Mouse (Mus musculus) kidney, embryonic 14.5 days (tissue): ENCODE measurements around the gene Serpina1a. TPM values are rescaled to one million over a fixed set of nuclear protein-coding genes. Genes with fewer than 3 reads are reported as not detected.
"Not testable (repeated sequence)": the region's sequence is repeated elsewhere in the genome, so short reads cannot be mapped to it uniquely, and the experiment has no call there.

Source experiments
- ATAC-seq: fragments of 200-750 bp; cut with Nextera tagmentation; 2 replicates; pipeline ENCODE4 v1.8.0; 2017; ENCODE audit warnings: moderate number of reproducible peaks, mild to moderate bottlenecking, moderate TSS enrichment, moderate library complexity; ENCODE audit not compliant: low FRiP score, low TSS enrichment
- H3K27ac ChIP-seq: fragments of 300-500 bp; sonication (generic); 2 replicates; pipeline ENCODE4 v1.5.1; 2014; ENCODE audit warnings: low read depth, mild to moderate bottlenecking, low read length, moderate library complexity, mixed read lengths
- H3K27me3 ChIP-seq: fragments of 300-500 bp; sonication (generic); 2 replicates; pipeline ENCODE4 v1.6.1; 2014; ENCODE audit warnings: mild to moderate bottlenecking, low read length; ENCODE audit not compliant: control insufficient read depth, insufficient read depth
- H3K36me3 ChIP-seq: fragments of 300-500 bp; sonication (generic); 2 replicates; pipeline ENCODE4 v1.6.1; 2014; ENCODE audit warnings: low read length, mixed read lengths; ENCODE audit not compliant: control insufficient read depth, insufficient read depth
- H3K4me1 ChIP-seq: fragments of 300-500 bp; sonication (generic); 2 replicates; pipeline ENCODE4 v1.6.1; 2014; ENCODE audit warnings: low read length, mixed read lengths; ENCODE audit not compliant: control insufficient read depth, insufficient read depth
- H3K4me2 ChIP-seq: fragments of 300-500 bp; sonication (generic); replicated peaks from 2 replicates; pipeline ENCODE4 v1.6.1; 2014; ENCODE audit warnings: low read depth, mild to moderate bottlenecking, low read length
- H3K4me3 ChIP-seq: fragments of 300-500 bp; sonication (generic); 2 replicates; pipeline ENCODE4 v1.5.1; 2014; ENCODE audit warnings: mild to moderate bottlenecking, low read length
- H3K9ac ChIP-seq: fragments of 300-500 bp; sonication (generic); 2 replicates; pipeline ENCODE4 v1.6.1; 2014; ENCODE audit warnings: low read depth, mild to moderate bottlenecking, low read length, moderate library complexity
- H3K9me3 ChIP-seq: fragments of 300-500 bp; sonication (generic); 2 replicates; pipeline ENCODE4 v1.6.1; 2016; ENCODE audit warnings: low read length; ENCODE audit not compliant: control insufficient read depth
- WGBS: fragments of 180-500 bp; shearing (Covaris S2); extraction: QIAGEN DNeasy Blood & Tissue Kit; methylation state at CpG from one replicate; pipeline ENCODE4 v1.1.7; 2014; 5-methylcytosine and 5-hydroxymethylcytosine counted together
- polyA plus RNA-seq: library from polyadenylated mRNA; unstranded; fragments of >200 nt; fragmentation: Nextera tagmentation; extraction: Ambion mirVana; gene quantifications from 2 replicates; pipeline ENCODE4 v1.2.1, GENCODE M21; 2014

Serpina1a gene
- polyA plus RNA-seq, 1 experiment from 2014 or later: 7.4 TPM

DNA sequence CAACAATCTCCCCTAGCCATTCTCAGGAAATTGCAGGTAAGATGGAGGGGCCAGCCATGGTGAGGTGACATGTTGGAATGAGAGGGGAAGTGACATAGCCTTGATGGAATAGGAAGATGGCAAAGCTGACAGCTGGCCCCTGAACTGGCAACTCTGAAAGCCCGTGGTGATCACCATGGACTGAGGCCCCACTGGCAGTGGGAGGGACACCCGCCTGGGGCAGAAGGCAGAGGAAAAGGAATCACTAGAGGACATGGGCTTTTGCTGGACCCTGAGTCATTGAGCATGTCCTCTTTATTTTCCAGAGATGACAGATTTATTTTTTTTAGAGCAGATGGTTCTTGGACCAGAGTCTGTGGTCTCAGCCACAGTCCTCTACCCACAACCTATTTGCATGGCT lies 10.3 kb downstream of the Serpina1a start:
- H3K36me3 ChIP-seq, H3K27ac ChIP-seq, H3K27me3 ChIP-seq, H3K9ac ChIP-seq, H3K4me3 ChIP-seq, H3K4me1 ChIP-seq, H3K4me2 ChIP-seq, ATAC-seq, H3K9me3 ChIP-seq: not testable (repeated sequence)
- 94% methylated on average over 2 of the region's 2 CpGs for WGBS

DNA sequence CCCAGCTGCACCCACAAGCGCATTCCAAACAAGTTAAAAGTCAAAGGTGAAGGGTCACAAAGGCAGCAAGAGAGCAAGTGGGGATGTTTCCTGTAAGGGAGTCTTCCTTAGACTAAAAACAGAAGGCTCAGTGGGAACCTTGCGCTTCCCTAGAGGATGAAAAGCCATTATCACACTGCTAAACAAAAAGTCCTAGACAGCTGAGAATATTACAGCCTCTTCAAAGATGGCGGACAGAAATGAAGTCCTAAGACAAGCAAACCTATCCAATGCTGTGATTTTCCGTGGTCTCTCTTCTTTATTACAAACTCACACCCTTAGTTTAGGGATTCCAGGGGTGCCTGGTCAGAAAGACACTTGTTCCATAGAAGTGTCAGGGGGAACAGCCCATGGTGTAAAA lies 33.1 kb downstream of the Serpina1a start, which contains the start of gene Serpina1b:
Gene Serpina1b (minus strand): TSS at position 101 of the 400 bp plus-strand sequence.
- 82% methylated on average over 4 of the region's 4 CpGs for WGBS
- not testable (repeated sequence) for H3K27ac ChIP-seq, ATAC-seq, H3K27me3 ChIP-seq, H3K4me3 ChIP-seq, H3K36me3 ChIP-seq, H3K9me3 ChIP-seq, H3K4me2 ChIP-seq, H3K4me1 ChIP-seq, H3K9ac ChIP-seq

DNA sequence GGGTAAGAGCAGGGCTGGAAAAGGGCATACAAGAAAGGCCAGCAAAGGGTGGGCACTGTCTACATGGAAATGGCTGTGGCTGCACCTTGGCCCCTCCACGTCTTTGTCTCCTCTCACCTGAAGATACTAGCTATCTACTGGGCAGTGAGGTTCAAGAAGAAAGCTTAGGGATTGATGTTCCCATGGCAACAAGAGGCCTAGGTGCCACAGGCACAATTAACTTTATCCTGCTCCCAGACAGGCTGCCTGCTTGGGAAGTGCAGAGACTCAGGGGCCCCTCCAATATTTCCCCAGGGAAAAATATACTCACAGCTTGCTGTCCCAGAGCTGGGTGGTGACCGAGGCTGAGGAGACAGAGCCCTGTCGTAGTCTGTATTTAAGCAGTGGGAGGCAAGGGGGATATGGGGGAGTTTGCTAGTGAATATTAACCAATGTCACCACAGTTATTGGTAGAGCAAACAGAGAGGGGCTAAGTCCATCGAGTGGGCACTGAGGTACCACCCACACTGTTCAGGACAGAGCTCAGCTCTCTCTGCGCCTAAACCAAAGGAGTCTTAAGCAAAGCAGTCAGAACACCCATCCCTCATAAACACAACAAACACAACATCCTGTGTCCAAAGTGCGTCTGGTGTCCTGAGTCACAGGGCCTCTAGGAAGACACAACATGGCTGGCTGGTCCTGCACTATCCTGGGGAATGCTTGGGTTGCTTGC lies 35.5 kb downstream of the Serpina1a start:
- not testable (repeated sequence) for H3K4me3 ChIP-seq

DNA sequence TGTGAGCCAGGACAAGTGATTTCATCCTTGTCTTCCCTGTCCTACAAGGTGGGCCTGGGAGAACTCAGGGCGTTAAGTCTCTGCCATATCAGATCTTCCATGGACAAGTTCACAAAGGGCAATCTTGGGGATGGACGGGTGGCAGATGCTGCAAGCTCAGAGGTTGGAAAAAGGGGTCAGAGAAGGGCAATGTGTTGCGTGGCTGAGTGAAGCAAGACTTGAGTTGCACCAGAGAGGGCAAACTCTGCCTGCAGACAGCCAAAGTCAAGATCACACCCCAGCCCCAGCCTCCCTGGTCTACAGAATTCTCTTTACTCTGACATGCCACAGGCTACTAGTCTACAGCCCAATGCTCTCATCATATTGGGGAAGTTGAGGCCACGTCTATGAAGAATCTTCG lies 39.5 kb downstream of the Serpina1a start:
- not testable (repeated sequence) for H3K4me2 ChIP-seq, H3K9ac ChIP-seq, H3K4me3 ChIP-seq, H3K36me3 ChIP-seq, H3K27ac ChIP-seq, H3K9me3 ChIP-seq, ATAC-seq, H3K27me3 ChIP-seq, H3K4me1 ChIP-seq
- WGBS: 82% methylated on average over 4 of the region's 5 CpGs

More for the DNA sequence above, 35.5 kb downstream of the Serpina1a start:
- H3K27me3 ChIP-seq, H3K4me2 ChIP-seq, H3K27ac ChIP-seq, ATAC-seq, H3K4me1 ChIP-seq, H3K36me3 ChIP-seq, H3K9ac ChIP-seq, H3K9me3 ChIP-seq: not testable (repeated sequence)
- WGBS: 82% methylated on average over 6 of the region's 6 CpGs

Other genes starting within 250 kb of the Serpina1a start
- not detected in 2 replicates for gene Serpina10, start 232.1 kb downstream of the Serpina1a start, polyA plus RNA-seq
- gene Serpina6, start 206.3 kb downstream of the Serpina1a start, polyA plus RNA-seq: 0.47 and 0.95 TPM in 2 replicates
- not detected in 2 replicates for gene Serpina16, start 187.4 kb downstream of the Serpina1a start, polyA plus RNA-seq
- gene Serpina1f, start 168.0 kb downstream of the Serpina1a start, polyA plus RNA-seq: not detected in 2 replicates
- gene Serpina1d, start 90.0 kb downstream of the Serpina1a start, polyA plus RNA-seq: not detected in 2 replicates
- 3.1 and 3.8 TPM in 2 replicates for gene Serpina1b, start 33.2 kb downstream of the Serpina1a start, polyA plus RNA-seq
- gene Serpina1c, start 41.3 kb upstream of the Serpina1a start, polyA plus RNA-seq: 0.51 TPM in 1 of 2 replicates, not detected in the other
- gene Serpina1e, start 95.4 kb upstream of the Serpina1a start, polyA plus RNA-seq: 0.19 and 0.26 TPM in 2 replicates
- not detected in 2 replicates for gene Serpina11, start 126.4 kb upstream of the Serpina1a start, polyA plus RNA-seq
- gene Serpina9, start 150.2 kb upstream of the Serpina1a start, polyA plus RNA-seq: not detected in 2 replicates
- not detected in 2 replicates for gene Serpina12, start 180.9 kb upstream of the Serpina1a start, polyA plus RNA-seq
- gene Serpina5, start 237.6 kb upstream of the Serpina1a start, polyA plus RNA-seq: not detected in 2 replicates
- not detected in 2 replicates for gene Serpina3a, start 249.2 kb upstream of the Serpina1a start, polyA plus RNA-seq